Mouse (Mus musculus) neural tube, embryonic 11.5 days (tissue): Measurements from ENCODE around the gene Gm27179. TPM values are rescaled to one million over a fixed set of nuclear protein-coding genes. Genes with fewer than 3 reads are reported as not detected.
"Not testable (repeated sequence)": the region's sequence is repeated elsewhere in the genome, so short reads cannot be mapped to it uniquely, and the experiment has no call there.

ENCODE experiments used
- ATAC-seq: fragments of 200-750 bp; cut with Nextera tagmentation; 2 replicates; pipeline ENCODE4 v1.8.0; 2017; ENCODE audit warnings: moderate number of reproducible peaks, mild to moderate bottlenecking, moderate TSS enrichment, moderate library complexity; ENCODE audit not compliant: insufficient read depth, low FRiP score, low TSS enrichment
- DNase-seq: peaks from one replicate; pipeline ENCODE4 v3.0.0-alpha.2; 2015; ENCODE audit warnings: low spot score
- H3K27ac ChIP-seq: fragments of 300-500 bp; sonication (generic); 2 replicates; pipeline ENCODE4 v1.5.1; 2014; ENCODE audit warnings: low read depth, mild to moderate bottlenecking, low read length
- H3K27me3 ChIP-seq: fragments of 300-500 bp; sonication (generic); 2 replicates; pipeline ENCODE4 v1.6.1; 2014; ENCODE audit warnings: mild to moderate bottlenecking, low read length, mixed read lengths; ENCODE audit not compliant: control insufficient read depth, insufficient read depth
- H3K36me3 ChIP-seq: fragments of 300-500 bp; sonication (generic); 2 replicates; pipeline ENCODE4 v1.6.1; 2014; ENCODE audit warnings: mild to moderate bottlenecking, low read length, moderate library complexity, mixed read lengths; ENCODE audit not compliant: control insufficient read depth, insufficient read depth
- H3K4me1 ChIP-seq: fragments of 300-500 bp; sonication (generic); 2 replicates; pipeline ENCODE4 v1.6.1; 2014; ENCODE audit warnings: low read length, mixed read lengths; ENCODE audit not compliant: control insufficient read depth, insufficient read depth
- H3K4me2 ChIP-seq: fragments of 300-500 bp; sonication (generic); 2 replicates; pipeline ENCODE4 v1.6.1; 2014; ENCODE audit warnings: low read depth, mild to moderate bottlenecking, moderate library complexity
- H3K4me3 ChIP-seq: fragments of 300-500 bp; sonication (generic); 2 replicates; pipeline ENCODE4 v1.5.1; 2014; ENCODE audit warnings: low read depth, low read length
- H3K9ac ChIP-seq: fragments of 300-500 bp; sonication (generic); 2 replicates; pipeline ENCODE4 v1.6.1; 2014; ENCODE audit warnings: mild to moderate bottlenecking, low read length
- H3K9me3 ChIP-seq: fragments of 300-500 bp; sonication (generic); 2 replicates; pipeline ENCODE4 v1.6.1; 2016; ENCODE audit warnings: low read length; ENCODE audit not compliant: control insufficient read depth
- WGBS: fragments of 180-500 bp; shearing (Covaris S2); extraction: QIAGEN DNeasy Blood & Tissue Kit; methylation state at CpG from one replicate; pipeline ENCODE4 v1.1.7; 2014; 5-methylcytosine and 5-hydroxymethylcytosine counted together
- polyA plus RNA-seq: library from polyadenylated mRNA; unstranded; fragments of >200 nt; fragmentation: Nextera tagmentation; extraction: Ambion mirVana; gene quantifications from 2 replicates; pipeline ENCODE4 v1.2.1, GENCODE M21; 2014

Gene Gm27179
- polyA plus RNA-seq, 1 experiment from 2014 or later = not detected

DNA sequence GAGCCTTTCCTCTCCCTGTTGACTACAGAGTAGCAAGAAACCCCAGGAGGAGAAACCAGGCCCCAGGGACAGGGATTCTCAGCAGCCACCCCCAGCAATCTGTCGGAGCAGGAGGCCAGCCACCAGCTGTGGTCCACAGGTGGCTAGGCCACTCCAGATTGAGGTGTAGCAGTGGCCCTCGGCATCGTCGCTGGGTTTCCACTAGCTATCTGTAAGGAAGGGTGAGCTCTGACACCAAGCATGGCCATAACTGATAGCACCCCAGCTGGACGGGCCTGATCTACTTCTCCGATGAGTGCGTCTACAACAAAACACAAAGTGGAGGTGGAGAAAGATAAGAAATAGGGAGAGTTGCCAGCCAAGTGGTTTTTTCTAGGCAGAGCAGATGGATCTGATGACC lies 24.2 kb upstream of the Gm27179 start:
- not testable (repeated sequence) for H3K9me3 ChIP-seq
- WGBS = no CpG with 5 or more reads among the region's 7 CpGs

DNA sequence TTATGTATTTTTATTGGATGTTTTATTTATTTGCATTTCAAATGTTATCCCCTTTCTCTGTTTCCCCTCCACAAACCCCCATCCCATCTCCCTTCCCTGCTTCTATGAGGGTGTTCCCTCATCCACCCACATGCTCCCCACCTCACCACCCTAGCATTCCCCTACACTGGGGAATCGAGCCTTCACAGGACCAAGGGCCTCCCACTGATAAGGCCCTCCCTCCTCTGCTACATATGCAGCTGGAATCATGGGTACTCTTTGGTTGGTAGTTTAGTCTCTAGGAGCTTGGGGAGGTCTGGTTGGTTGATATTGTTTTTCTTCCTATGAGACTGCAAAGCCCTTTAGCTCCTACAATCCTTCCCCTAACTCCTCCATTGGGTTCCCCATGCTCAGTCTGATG lies 13.9 kb upstream of the Gm27179 start:
- ATAC-seq, H3K4me2 ChIP-seq, H3K27me3 ChIP-seq, H3K9me3 ChIP-seq, H3K4me1 ChIP-seq, H3K27ac ChIP-seq, H3K9ac ChIP-seq, H3K36me3 ChIP-seq, DNase-seq, H3K4me3 ChIP-seq: not testable (repeated sequence)
- no CpG with 5 or more reads among the region's 1 CpGs for WGBS

More for the DNA sequence above, 24.2 kb upstream of the Gm27179 start:
- H3K9ac ChIP-seq, H3K4me2 ChIP-seq, H3K27me3 ChIP-seq, H3K27ac ChIP-seq, DNase-seq, H3K4me3 ChIP-seq, H3K36me3 ChIP-seq, ATAC-seq, H3K4me1 ChIP-seq: not testable (repeated sequence)

DNA sequence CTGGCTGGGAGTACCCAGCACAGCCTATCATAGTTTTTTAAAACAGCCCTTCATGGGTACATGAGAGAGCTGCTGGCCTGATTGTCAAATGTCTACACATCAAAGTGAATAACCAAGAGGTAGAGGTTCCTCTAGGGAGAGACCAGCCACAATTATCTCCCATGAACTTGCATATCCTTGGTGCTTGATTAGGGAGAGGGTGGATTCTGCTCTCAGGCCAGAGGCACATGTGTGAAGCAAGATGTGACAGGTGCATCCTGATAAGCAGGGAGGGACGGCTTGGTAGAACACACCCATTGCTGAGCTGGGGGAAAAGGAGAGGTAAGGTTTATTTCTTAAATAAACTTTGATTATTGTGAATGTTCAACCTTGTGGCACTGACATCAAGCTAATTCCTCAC lies 10.7 kb upstream of the Gm27179 start:
- not testable (repeated sequence) for H3K9ac ChIP-seq, H3K27me3 ChIP-seq, H3K27ac ChIP-seq, DNase-seq, H3K36me3 ChIP-seq, H3K4me3 ChIP-seq, ATAC-seq, H3K9me3 ChIP-seq, H3K4me2 ChIP-seq, H3K4me1 ChIP-seq
- WGBS = no CpG with 5 or more reads among the region's 1 CpGs

DNA sequence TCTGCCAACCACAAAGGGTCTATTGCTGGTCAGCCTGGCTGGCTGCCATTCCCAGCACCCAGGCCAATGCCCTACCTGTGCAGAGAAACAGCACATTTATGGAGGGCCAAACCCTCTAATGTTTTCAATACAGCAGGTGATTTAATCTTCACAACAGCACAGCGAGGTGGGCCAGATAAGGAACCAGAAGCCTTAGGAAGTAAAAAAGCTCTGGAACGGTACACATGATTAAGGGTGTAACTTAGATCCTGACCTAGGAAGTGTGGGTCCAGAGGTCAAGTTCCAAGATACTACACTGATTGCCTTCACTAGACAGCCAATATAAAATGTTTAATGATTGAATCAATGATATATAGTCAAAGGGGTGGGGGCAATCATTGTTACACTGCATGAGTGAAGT lies 8.5 kb upstream of the Gm27179 start:
- H3K4me2 ChIP-seq, ATAC-seq, H3K36me3 ChIP-seq, H3K27ac ChIP-seq, H3K27me3 ChIP-seq, H3K9me3 ChIP-seq, H3K4me3 ChIP-seq, H3K4me1 ChIP-seq, DNase-seq, H3K9ac ChIP-seq: not testable (repeated sequence)
- WGBS = no CpG with 5 or more reads among the region's 2 CpGs

DNA sequence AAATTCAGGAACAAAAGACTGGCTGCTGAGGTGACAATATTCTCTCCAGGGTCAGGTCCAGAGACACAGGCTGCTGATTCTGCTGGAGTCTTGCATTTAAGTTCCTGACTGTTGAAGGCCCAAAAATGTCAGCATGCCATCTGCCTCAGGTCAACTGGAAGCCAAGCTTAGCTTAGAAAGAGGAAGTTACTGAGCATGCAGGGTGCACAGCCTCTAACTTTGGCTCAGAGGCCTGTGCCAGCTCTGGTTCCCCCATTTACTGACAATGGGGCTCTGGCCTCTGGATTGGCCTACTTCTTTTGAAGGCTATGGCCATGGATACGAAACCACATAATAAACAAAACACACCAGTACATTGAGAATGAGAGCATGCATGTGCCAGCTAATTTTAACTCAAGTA lies 5.3 kb downstream of the Gm27179 start:
- not testable (repeated sequence) for H3K4me3 ChIP-seq, H3K4me1 ChIP-seq, H3K27me3 ChIP-seq, ATAC-seq, DNase-seq, H3K4me2 ChIP-seq, H3K9me3 ChIP-seq, H3K27ac ChIP-seq, H3K9ac ChIP-seq, H3K36me3 ChIP-seq
- WGBS = no CpG with 5 or more reads among the region's 1 CpGs

DNA sequence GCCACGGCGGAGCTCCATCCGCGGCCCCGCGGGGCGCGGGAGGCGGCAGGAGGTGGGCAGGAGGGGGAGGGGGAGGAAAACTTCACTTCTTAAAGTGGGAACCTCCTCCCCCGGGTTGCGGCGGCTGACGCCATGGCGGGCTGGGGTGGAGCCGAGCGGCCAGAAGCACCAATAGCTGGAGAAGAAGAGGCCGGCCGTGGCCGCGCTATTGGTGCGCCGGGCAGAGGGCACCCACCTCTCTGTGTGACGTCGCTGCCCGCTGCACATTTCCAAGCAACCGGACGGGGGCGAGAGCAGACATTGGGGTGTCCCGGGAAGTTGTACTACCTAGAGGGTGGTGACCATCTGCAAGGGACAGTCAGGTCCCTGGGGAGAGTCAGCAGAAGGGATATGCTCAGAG lies 9.2 kb downstream of the Gm27179 start, which contains the start of gene Gm16867:
Gene Gm16867, minus strand, starts transcription at position 189 of the 400 bp plus-strand sequence.
- not testable (repeated sequence) for H3K4me1 ChIP-seq, H3K27ac ChIP-seq, DNase-seq, H3K36me3 ChIP-seq, H3K4me3 ChIP-seq, H3K4me2 ChIP-seq, H3K9ac ChIP-seq, H3K27me3 ChIP-seq, H3K9me3 ChIP-seq
- ATAC-seq = peak; percentile 99
- whole genome bisulfite sequencing = no CpG with 5 or more reads among the region's 29 CpGs

DNA sequence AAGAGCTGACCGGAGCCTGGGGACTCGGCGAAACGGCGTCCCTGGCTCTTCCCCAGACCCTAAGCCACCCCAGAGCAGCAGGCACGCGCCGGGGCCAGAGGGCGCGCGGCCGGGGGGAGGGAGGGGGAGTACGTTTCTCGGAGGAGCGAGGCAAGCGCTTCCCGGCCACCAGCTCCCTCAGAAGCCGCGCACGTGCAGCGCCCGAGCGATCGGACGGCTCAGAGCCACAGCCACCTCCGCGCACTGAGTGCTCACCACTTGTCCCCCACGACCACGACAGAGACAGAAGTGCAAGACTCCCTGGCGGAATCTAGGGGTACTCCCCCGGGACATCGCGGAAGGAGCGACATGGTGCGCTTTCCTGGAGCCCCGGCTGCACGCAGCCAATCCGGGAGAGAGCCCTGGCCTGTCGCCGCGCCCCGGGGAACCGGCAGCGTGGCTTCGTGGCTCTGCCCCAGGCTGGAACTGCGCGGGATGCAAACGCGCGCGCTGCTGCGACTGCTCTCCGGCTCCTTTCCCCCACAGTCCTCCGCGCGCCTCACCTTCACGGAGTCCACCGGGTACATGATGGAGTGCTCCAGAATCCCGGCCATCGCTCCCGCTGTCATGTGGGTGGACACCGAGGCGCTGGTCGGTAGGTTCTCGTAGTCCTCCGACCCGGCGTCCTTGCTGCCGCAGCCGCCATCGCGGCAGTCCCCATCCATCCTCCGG lies 9.8 kb downstream of the Gm27179 start:
- DNase-seq = not testable (repeated sequence)
- WGBS = no CpG with 5 or more reads among the region's 73 CpGs

DNA sequence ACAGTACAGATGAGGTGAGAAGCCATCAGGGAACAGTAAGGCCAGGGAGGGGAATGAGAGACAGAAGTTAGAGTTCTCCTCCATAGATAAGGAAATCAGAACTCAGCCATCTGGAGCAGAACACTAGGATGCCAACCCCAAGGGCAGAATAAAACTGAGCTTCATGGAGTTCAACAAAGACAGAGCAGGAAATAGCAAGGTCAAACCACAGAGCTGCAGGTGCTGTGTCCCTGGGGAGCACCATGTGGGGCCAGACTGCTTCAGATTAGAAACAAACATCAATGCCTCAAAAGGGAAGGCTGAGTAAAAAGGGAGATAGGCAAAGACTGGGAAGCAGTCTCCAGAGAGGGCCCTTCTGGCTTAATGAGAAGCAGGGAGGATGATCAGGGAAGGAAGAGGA lies 16.1 kb downstream of the Gm27179 start:
- not testable (repeated sequence) for DNase-seq, ATAC-seq, H3K9me3 ChIP-seq, H3K36me3 ChIP-seq, H3K4me2 ChIP-seq, H3K9ac ChIP-seq, H3K4me3 ChIP-seq, H3K27me3 ChIP-seq, H3K27ac ChIP-seq, H3K4me1 ChIP-seq

More for the DNA sequence above, 9.8 kb downstream of the Gm27179 start:
- H3K4me2 ChIP-seq, H3K4me3 ChIP-seq, H3K36me3 ChIP-seq, H3K9me3 ChIP-seq, H3K27ac ChIP-seq, H3K27me3 ChIP-seq, H3K4me1 ChIP-seq, H3K9ac ChIP-seq: not testable (repeated sequence)
- ATAC-seq = peak; percentile 77

DNA sequence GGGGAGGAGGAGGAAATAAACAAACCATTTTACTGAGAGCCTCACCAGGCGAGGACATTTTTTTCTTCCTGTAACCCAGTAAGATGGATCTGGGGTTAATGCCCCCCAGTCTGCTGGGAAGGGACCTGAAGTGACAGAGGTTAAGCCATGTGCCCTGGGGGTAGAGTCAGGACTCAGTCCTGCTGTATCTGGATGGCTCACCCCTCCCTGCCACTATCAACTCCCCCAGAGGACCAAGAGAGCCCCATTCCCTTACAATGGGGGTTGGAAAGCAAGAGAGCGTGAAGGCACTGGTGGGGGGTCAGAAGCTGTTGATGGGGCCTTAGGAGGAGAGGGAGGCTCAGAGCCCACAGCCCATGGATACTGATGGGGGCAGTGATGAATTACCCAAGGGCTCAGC lies 17.4 kb downstream of the Gm27179 start:
- not testable (repeated sequence) for H3K27ac ChIP-seq, H3K4me3 ChIP-seq, H3K9me3 ChIP-seq, H3K27me3 ChIP-seq, ATAC-seq, H3K36me3 ChIP-seq, H3K9ac ChIP-seq, H3K4me1 ChIP-seq, DNase-seq, H3K4me2 ChIP-seq
- WGBS = no CpG with 5 or more reads among the region's 2 CpGs
